9 mouse cellular contexts compared by ENCODE assay signal in genomic region chr17:83525596-83525995, GRCm38 (mm10). TPM values are rescaled to one million over a fixed set of nuclear protein-coding genes. Genes with fewer than 3 reads are reported as not detected.
DNase-seq lines count a peak whose midpoint lies in the region; ATAC-seq lines count a peak whose summit lies in the region.
"Had no signal": no experiment of that assay in that cellular context is flagged by ENCODE, and none has a peak within 500 bp of the region (broad histone marks: within the 10 kb centered on the region; RNA-seq: fewer than 3 reads in every experiment).

No protein-coding gene starts in this region.

- peaks cover 28% of the 10 kb centered on the region for H3K4me1 ChIP-seq in liver, embryonic 11.5 days (replicated peaks; ENCODE audit: control insufficient read depth, insufficient read depth, low read length)

- 0 out of 2 replicates have a peak, but pooled peaks have one; percentile 22 for ATAC-seq in liver, embryonic 11.5 days (replicated peaks; ENCODE audit: low FRiP score)

- peak overlapping the region; percentile 55 for H3K9ac ChIP-seq in liver, embryonic 11.5 days (ENCODE audit: low read depth, low read length)

- H3K27me3 ChIP-seq in liver, embryonic 11.5 days (replicated peaks; ENCODE audit: control insufficient read depth, insufficient read depth, low read length): no peaks in the 10 kb centered on the region

- H3K27ac ChIP-seq in liver, embryonic 11.5 days (ENCODE audit: low read depth, low read length): no peak overlapping the region; the same call in 1 of the 2 replicates

- DNase-seq in kidney, adult 18-20 months: peak; percentile 14
- DNase-seq in kidney, postnatal 14 days: no peak
- DNase-seq in ES-CJ7 (ENCODE audit: low read depth, low spot score): peak; percentile 61
- peak; percentile 54 for DNase-seq in embryo, embryonic 11 days
- no peak for DNase-seq in liver, embryonic 11.5 days (ENCODE audit: low spot score)
- DNase-seq in adrenal gland, adult 18-20 months (ENCODE audit: low spot score in 2 of 2): no peak
- no peak for DNase-seq in frontal cortex, postnatal 14 days (ENCODE audit: low spot score in 2 of 2)
- no peak for DNase-seq in layer of hippocampus, adult 11-12 months (ENCODE audit: low spot score)

- 10% methylated on average over 8 of the region's 8 CpGs for WGBS in liver, embryonic 11.5 days

- H3K4me3 ChIP-seq in liver, embryonic 11.5 days (ENCODE audit: low read depth, low read length): no peak overlapping the region
- H3K4me3 ChIP-seq: megakaryocyte, embryonic 14.5 days had no signal

- no peaks in the 10 kb centered on the region for H3K9me3 ChIP-seq in liver, embryonic 11.5 days (ENCODE audit: control insufficient read depth, low read length)

- peak overlapping the region; percentile 49 for H3K4me2 ChIP-seq in liver, embryonic 11.5 days

- H3K36me3 ChIP-seq in liver, embryonic 11.5 days (ENCODE audit: control insufficient read depth, insufficient read depth, low read length): no peaks in the 10 kb centered on the region

RNA-seq across cellular contexts. Expression of gene Cox7a2l, which starts 8.5 kb away (rescaled TPM):
- 134 and 136 TPM in 2 replicates for polyA plus RNA-seq in liver, embryonic 11.5 days (2014; fragmentation: Nextera tagmentation; extraction: Ambion mirVana)
- total RNA-seq in adrenal gland, adult 18-20 months (2021): 100 to 1,000 TPM; 186 to 198 TPM

Comparison
In these comparisons a context has a peak if more than half of its experiments do, and no peak if none do; other contexts are left out.
1. DNase-seq: peak in kidney, adult 18-20 months (single experiment), ES-CJ7 (single experiment) and embryo, embryonic 11 days (single experiment); none in kidney, postnatal 14 days (single experiment), liver, embryonic 11.5 days (single experiment), adrenal gland, adult 18-20 months (0 of 2), frontal cortex, postnatal 14 days (0 of 2) and layer of hippocampus, adult 11-12 months (single experiment).